Mouse (Mus musculus): Measurements from ENCODE around the gene Scn2b.

The Scn2b gene

DNA sequence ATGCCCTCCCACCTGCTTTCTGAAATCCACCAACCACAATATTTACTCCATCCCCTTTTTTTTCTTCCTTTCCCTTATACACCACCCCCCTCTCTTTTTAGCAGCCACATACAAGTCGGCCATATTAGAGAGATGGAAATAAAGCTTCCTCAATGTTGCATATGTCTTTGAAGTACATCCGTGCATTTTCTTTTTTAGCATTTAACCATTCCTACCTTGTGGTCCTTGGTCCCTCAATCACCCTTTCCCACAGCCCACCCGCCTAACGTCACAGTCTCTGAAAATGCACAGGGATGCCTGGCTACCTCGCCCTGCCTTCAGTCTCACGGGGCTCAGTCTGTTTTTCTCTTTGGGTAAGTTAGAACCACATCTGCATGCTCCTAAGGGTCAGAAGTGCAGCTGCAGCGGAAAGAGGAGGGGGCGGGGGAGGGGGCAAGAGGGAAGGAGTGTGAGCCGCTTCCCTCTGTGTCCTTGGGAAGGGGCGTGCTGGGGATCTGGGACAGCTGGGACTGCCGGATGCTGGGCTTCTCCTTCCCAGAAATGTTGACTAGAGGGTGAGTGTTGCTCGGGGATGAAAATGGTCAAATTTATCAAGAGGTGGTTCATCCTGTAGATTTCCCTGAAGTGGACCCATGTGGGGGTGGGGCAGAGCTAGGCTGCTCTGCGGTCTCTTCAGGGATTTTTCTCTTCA, at the start of gene Scn2b:
Gene Scn2b, plus strand, starts transcription at position 42 of the 691 bp plus-strand sequence.
- DNase-seq (ENCODE audit: low spot score), result no peak

- DNase-seq (ENCODE audit: low spot score), result no peak
Observed at GRCm38 (mm10) chr9:45071800-45072199, 45.8 kb upstream of the Scn2b start.

DNA sequence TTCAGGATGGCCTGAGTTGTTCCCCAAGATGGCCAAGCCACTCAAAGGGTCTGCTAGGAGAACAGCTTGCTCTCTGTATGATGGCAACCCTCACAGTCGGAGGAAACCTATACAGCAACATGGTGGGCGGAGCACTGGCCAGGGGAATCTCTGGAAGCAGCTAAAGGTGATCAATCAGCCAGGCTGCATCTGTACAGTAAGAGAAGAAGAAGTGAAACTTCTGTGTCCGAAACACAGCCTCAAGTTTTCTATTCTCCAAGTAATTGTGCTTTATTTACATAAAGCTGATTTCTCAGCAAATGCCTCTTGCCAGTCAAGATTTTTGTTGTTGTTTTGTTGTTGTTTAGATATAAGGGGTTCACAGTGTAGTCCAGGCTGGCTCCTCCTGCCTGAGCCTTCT, 39.7 kb upstream of the Scn2b start:
- no peak for DNase-seq (ENCODE audit: low spot score)

GRCm38 (mm10) chr9:45079011-45079410, 38.6 kb upstream of the Scn2b start, which contains the start of gene Jaml:
Jaml (plus strand) TSS chr9:45079183.
- DNase-seq (ENCODE audit: low spot score), result no peak

DNA sequence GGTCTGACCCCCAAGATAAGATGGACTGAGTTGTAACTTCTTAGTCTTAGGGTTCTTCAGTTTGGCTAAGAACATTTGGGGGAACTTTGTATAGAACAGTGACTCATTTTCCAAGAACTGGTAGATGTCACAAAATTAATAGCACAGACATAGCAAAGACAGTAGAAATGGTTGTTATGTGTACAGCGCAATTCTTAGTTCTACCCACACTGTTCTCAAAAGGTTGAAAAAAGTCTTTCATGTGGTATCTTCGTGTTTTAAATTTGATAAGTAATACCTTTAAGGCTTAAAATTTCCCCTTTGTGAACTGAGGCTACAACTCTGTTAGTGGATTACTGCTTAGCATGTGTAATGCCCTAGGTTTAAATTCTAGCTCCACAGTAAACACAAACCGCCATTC, 34.5 kb upstream of the Scn2b start:
- DNase-seq (ENCODE audit: low spot score), result no peak

DNA sequence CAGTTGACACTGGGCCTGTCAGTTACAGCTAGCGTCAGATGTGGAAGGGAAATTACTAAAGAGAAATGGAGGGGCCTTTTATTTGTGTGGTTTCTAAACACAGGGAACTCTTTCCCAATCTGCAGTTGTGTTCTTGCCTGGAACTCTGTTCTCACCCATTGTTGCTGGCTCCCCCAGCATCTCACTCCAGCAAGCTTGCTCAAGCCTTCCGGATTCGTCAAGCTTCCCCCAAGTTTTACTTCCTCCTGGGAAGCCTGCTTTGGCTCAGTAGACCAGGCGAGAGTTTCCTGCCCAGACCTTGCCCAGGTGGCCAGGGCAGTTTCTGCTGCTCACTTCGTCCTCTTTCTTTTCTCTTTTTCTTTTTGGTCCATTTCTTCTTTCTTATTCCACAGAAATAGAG, 33.0 kb upstream of the Scn2b start:
- no peak for DNase-seq (ENCODE audit: low spot score)

DNA sequence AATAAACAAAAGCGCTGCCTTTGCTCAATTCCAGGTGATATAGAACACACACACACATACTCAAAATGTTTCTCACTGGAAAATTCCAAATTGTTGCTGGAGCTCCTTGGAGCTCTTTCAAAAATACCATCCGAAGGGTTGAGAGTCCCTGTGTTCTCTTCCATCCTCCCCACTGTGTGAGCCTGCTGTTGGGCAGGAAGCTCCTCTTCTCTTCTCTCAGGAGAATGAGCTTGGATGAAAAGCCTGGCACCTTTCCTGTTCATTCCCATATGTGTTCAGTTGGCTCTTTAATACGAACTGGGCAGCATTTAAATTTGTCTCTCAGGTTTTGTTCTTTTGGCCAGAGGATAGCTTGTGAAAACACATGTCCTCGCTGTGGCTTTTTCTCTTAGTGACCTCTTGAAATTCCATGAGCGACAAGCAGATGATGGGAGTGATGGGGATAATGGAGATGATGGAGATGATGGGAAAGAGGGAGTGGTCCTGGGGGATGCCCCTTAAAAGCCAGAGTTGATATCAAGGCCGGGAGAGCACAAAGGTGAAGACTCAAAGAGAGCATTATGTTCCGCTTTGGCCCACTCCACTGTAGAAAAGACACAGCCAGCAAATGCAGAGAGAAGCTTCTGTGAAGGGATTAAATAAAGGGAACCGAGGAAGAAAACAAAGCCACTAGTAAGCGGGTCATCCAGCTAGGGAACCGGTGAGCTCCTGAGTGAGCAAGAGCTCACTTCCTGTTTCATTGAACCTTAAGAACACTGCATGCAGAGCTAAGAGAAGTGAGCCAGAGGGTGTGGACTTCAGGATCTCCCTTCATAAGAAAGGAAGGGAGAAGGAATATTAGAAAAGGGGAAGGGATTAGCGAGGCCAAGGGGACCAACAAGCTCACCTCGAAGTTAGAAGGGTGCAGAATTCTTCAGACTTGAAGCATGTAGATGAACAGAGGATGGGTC, 31.6 kb upstream of the Scn2b start:
- DNase-seq (ENCODE audit: low spot score), result no peak

- no peak for DNase-seq (ENCODE audit: low spot score)
Observed at GRCm38 (mm10) chr9:45088040-45088439, 29.5 kb upstream of the Scn2b start.

DNA sequence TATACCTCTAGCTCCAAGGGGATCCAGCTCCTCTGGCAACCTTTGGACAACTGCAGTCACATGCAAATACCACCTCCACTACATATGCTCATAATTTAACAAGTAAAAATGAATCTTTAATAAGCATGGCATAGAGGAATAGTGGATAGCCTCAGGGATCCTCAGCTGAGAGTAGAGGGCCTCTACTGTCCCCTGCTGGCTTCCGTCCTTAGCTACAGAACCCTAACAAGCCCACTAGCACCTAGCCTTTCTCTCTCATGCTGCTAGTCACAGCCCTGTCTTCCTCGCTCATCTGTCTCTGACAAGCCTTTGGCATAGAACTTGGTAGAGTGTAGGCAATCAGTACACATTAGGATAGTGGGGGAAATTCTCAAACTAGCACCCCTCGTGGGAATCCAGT, 26.8 kb upstream of the Scn2b start:
- no peak for DNase-seq (ENCODE audit: low spot score)

DNA sequence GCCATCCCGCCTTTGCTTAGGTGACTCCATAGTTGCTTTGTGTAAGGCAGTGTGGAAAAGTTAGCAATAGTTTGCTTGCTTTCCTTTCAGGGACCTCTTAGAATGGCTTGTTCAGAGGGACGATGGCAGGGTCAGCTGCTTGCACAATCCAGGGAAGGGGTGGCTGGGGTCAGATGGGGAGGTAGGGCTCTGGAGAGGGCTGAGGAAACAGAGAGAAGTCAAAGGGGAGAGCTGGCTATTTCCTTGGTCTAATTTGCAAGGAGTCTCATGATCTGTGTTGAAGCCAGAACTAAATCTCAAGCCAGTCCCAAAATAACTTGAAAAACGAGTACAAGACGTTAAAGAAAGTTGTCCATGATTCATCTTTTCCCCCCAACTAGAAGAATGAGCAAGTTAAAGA, 24.9 kb upstream of the Scn2b start:
- DNase-seq (ENCODE audit: low spot score), result no peak

- no peak for DNase-seq (ENCODE audit: low spot score)
Observed at GRCm38 (mm10) chr9:45095149-45095937, 22.2 kb upstream of the Scn2b start.

- DNase-seq (ENCODE audit: low spot score), result no peak
Observed at GRCm38 (mm10) chr9:45097877-45098276, 19.7 kb upstream of the Scn2b start.

DNA sequence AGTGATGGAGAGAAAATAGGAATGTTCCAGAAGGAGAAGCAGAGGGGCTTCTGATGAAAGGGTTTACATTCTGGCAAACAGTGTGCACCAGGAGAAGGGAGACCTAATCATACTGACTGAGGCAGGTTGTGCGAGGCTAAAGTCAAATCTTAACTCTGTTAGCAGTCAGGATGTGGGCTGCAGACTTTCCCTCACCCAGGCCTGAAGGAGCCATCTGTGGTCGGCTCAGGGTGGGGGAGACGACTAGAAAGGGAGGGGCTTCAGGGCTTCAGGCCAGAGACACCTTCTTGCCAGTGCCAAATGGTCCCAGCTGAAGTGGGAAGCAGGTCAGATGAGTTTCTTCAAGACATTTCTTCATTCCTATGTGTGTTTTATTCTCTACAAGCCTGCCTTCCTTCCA, 19.2 kb upstream of the Scn2b start:
- DNase-seq (ENCODE audit: low spot score), result no peak

GRCm38 (mm10) chr9:45102528-45102927, 15.1 kb upstream of the Scn2b start:
- DNase-seq (ENCODE audit: low spot score), result no peak

DNA sequence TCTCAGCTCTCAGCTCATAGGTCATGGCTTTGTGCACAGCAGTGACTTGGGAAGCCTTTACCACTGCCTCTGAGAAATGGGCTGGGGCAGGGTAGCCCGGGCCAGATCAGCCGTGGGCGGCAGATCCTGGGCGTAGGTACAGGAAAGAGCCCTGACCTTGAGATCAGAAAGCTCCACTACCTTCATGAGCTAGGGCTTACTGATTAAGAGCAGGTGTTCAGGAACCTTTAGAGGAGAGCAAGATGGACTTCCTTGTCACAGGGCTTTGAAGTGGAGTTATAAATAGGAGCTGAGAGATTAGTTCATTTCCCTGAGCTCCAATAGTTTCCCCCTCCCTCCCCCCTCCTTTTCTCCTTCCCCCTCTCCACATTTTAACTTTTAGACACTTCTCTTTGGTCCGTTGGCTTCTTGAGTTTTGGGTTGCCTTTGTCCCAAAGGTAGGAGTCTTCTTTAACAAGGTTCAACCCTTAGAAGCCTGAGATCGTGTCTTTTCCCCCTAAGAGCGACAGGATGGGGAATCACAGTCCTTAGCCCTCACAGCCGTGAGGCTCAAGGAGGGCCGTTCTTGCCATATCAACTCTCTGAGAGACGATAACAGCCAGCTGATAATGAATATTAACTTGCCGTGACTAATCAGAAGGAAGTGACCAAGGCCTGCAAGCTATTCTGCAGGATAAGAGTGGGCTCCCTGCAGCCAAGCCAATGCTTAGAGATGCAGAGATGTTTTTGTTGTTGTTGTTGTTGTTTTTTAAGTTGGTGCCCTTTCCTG, 14.2 kb upstream of the Scn2b start:
- no peak for DNase-seq (ENCODE audit: low spot score)

DNA sequence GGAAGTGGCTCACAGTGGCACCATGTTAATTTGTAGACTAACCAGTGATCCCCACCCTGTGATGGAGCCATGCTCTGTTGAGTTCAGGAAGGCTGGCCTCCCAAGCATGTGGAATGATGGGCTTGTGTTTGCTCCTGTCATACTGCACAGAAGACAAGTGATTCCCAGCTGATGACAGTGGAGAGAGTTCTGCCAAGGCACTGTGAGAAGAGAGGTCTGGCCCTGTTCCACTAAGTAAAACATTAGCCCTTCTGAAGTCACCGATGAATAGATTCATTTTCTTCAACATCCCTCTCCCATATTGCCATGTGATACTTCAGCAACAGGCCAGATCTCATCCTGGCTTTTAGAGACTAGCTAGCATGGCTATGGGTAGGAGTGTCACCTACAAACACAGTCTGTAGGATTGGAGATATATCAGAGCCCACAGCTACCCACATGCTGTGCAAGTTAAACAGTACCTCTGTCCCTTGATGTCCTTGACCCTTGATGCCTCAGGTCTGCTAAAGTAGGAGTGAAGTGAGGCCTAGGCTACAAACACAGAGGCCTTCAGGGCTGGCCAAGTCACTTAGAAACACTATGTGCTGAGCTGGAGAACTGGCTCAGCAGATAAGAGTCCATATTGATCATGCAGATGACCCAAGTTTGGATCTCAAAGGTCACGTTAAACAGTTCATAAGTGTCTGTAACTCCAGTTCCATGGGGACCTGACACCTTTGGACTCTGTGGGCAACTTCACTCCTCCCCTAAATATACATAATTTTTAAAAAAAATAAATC, 11.8 kb upstream of the Scn2b start:
- no peak for DNase-seq (ENCODE audit: low spot score)

DNA sequence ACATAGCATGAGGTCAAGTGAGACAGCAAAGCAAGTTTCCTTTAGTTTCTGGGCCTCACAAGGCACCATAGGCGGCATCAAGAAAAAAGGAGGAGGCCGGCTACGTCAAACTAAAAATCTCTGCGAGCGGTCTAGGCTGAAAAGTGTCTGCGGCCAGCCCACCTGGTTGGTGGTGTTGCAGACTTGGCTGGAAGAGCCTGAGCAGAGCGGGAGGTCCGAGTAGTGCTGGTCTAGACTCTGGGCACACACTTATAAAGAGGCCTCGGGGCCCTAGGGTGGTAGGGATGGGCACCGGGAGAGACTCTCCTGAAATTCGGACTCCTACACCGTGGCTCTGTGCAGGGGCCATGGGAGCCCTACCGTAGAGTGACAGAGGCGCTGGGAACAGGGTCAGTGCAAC, 1.9 kb upstream of the Scn2b start:
- no peak for DNase-seq (ENCODE audit: low spot score)

DNA sequence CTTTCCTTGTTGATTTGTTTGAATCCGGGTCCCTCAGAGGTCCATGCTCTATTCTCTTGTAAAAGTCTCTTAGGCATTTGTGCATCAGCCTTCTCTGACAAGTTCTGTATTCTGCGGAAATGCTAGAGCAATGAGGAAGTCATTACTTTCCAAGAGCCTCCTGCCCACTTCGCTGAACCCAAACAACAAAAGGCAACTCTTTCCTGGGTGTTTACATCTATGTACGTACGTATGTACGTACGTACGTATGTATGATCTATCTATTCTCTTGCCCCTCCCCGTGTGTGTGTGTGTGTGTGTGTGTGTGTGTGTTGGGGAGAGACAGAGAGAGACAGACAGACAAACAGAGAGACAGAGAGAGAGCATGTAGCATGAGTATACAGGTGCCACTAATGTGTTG, 763 bp upstream of the Scn2b start:
- no peak for DNase-seq (ENCODE audit: low spot score)

- no peak for DNase-seq (ENCODE audit: low spot score)
Observed at GRCm38 (mm10) chr9:45118552-45118951, 970 bp downstream of the Scn2b start.

- DNase-seq (ENCODE audit: low spot score), result no peak
Observed at GRCm38 (mm10) chr9:45119316-45119953, 1.9 kb downstream of the Scn2b start.

Data from ovary, postnatal 14 days (tissue).